Mouse (Mus musculus) bone marrow, adult 2 months (tissue): ENCODE results near the gene Ivns1abp.

Experiments used
- CTCF ChIP-seq: fragments of 200-500 bp; IDR thresholded peaks from 2 replicates; pipeline ENCODE4 v1.5.1; 2011; ENCODE audit warnings: low read length, control low read depth; ENCODE audit not compliant: control insufficient read depth, insufficient read depth
- POLR2A ChIP-seq: fragments of 200-500 bp; IDR thresholded peaks from 2 replicates; pipeline ENCODE4 v1.6.1; 2011; ENCODE audit warnings: low read depth, mild to moderate bottlenecking, control low read depth, low read length, borderline replicate concordance; ENCODE audit not compliant: control insufficient read depth

GRCm38 (mm10) chr1:151329601-151330000 is 14.7 kb upstream of the Ivns1abp start:
- no peak for TF ChIP-seq CTCF
- TF ChIP-seq POLR2A: no peak
